Mouse (Mus musculus) embryonic fibroblast, embryonic 13.5 days (primary cell): ENCODE measurements around the gene Gm5129.

Experiments
- CTCF ChIP-seq: IDR thresholded peaks from 2 replicates; pipeline ENCODE4 v1.5.1; 2011; ENCODE audit warnings: mild to moderate bottlenecking, control low read depth, low read length, moderate library complexity, borderline replicate concordance; ENCODE audit not compliant: insufficient read depth
- POLR2A ChIP-seq: IDR thresholded peaks from 2 replicates; pipeline ENCODE4 v1.6.1; 2011; ENCODE audit warnings: low read depth, mild to moderate bottlenecking, control low read depth, low read length, moderate library complexity

- TF ChIP-seq CTCF: no peak
- TF ChIP-seq POLR2A: no peak
These were observed 22.8 kb downstream of the Gm5129 start for GRCm38 (mm10) chr5:29712906-29713305.
